Mouse (Mus musculus): ENCODE results near the gene Cryzl2.

- TF ChIP-seq CTCF (conservative IDR thresholded peaks at IDR 0.05; ENCODE audit: insufficient read depth, insufficient read length, low read depth, low read length) = no peak
- TF ChIP-seq POLR2A (IDR thresholded peaks at IDR 0.05; ENCODE audit: low read depth, low read length) = no peak
These were observed 68.2 kb downstream of the Cryzl2 start for GRCm38 (mm10) chr1:157526625-157527024.

Data from kidney, adult 2 months (tissue).